Mouse (Mus musculus) WW6 (cell line): ENCODE results near the gene Cfap61.

Experiments
- DNase-seq: peaks from one replicate; pipeline ENCODE4 v3.0.0-alpha.2; 2013; ENCODE audit warnings: low read depth, low spot score

Cfap61 gene

GRCm38 (mm10) chr2:146147801-146148200, 213.2 kb downstream of the Cfap61 start:
- DNase-seq: no peak

- DNase-seq: no peak
Measured at GRCm38 (mm10) chr2:146149206-146149974, 214.8 kb downstream of the Cfap61 start.

- no peak for DNase-seq
Measured at GRCm38 (mm10) chr2:146168017-146168803, 233.6 kb downstream of the Cfap61 start.

- DNase-seq: no peak
Measured at GRCm38 (mm10) chr2:146169492-146169891, 234.9 kb downstream of the Cfap61 start.

GRCm38 (mm10) chr2:146172106-146172505, 237.5 kb downstream of the Cfap61 start:
- DNase-seq: no peak

- no peak for DNase-seq
Measured at GRCm38 (mm10) chr2:146174173-146174572, 239.6 kb downstream of the Cfap61 start.

GRCm38 (mm10) chr2:146178718-146179117, 244.1 kb downstream of the Cfap61 start:
- DNase-seq: no peak

- no peak for DNase-seq
Measured at GRCm38 (mm10) chr2:146183830-146184793, 249.5 kb downstream of the Cfap61 start.

GRCm38 (mm10) chr2:146196126-146196525, 261.5 kb downstream of the Cfap61 start:
- DNase-seq: no peak

GRCm38 (mm10) chr2:146197947-146198346, 263.4 kb downstream of the Cfap61 start:
- no peak for DNase-seq

GRCm38 (mm10) chr2:146210968-146211367, 276.4 kb downstream of the Cfap61 start:
- no peak for DNase-seq

- DNase-seq: no peak
Measured at GRCm38 (mm10) chr2:146214715-146215114, 280.1 kb downstream of the Cfap61 start.

GRCm38 (mm10) chr2:146216111-146217064, 281.8 kb downstream of the Cfap61 start:
- no peak for DNase-seq

- DNase-seq: no peak
Measured at GRCm38 (mm10) chr2:146217227-146217980, 282.8 kb downstream of the Cfap61 start.

- no peak for DNase-seq
Measured at GRCm38 (mm10) chr2:146218161-146218691, 283.6 kb downstream of the Cfap61 start.

- DNase-seq: no peak
Measured at GRCm38 (mm10) chr2:146218881-146219535, 284.4 kb downstream of the Cfap61 start.

- no peak for DNase-seq
Measured at GRCm38 (mm10) chr2:146219791-146220190, 285.2 kb downstream of the Cfap61 start.

- no peak for DNase-seq
Measured at GRCm38 (mm10) chr2:146220591-146221075, 286.0 kb downstream of the Cfap61 start.
